Mouse (Mus musculus) forebrain, embryonic 16.5 days (tissue): Measurements from ENCODE around the gene Khdrbs1. TPM values are rescaled to one million over a fixed set of nuclear protein-coding genes. Genes with fewer than 3 reads are reported as not detected.

ENCODE experiments used
- ATAC-seq: fragments of 200-750 bp; cut with Nextera tagmentation; 2 replicates; pipeline ENCODE4 v1.8.0; 2017; ENCODE audit warnings: mild to moderate bottlenecking, moderate library complexity
- H3K27ac ChIP-seq: fragments of 300-500 bp; sonication (generic); 2 replicates; pipeline ENCODE4 v1.5.1; 2014; ENCODE audit warnings: low read length, control low read depth
- H3K27me3 ChIP-seq: fragments of 300-500 bp; sonication (generic); replicated peaks from 2 replicates; pipeline ENCODE4 v1.6.1; 2014; ENCODE audit warnings: low read length; ENCODE audit not compliant: control insufficient read depth, insufficient read depth
- H3K36me3 ChIP-seq: fragments of 300-500 bp; sonication (generic); 2 replicates; pipeline ENCODE4 v1.6.1; 2014; ENCODE audit not compliant: control insufficient read depth, insufficient read depth
- H3K4me1 ChIP-seq: fragments of 300-500 bp; sonication (generic); replicated peaks from 2 replicates; pipeline ENCODE4 v1.6.1; 2014; ENCODE audit warnings: low read length; ENCODE audit not compliant: control insufficient read depth, insufficient read depth
- H3K4me2 ChIP-seq: fragments of 300-500 bp; sonication (generic); 2 replicates; pipeline ENCODE4 v1.6.1; 2014; ENCODE audit warnings: mild to moderate bottlenecking, low read length, control low read depth
- H3K4me3 ChIP-seq: fragments of 300-500 bp; sonication (generic); replicated peaks from 2 replicates; pipeline ENCODE4 v1.5.1; 2014; ENCODE audit warnings: mild to moderate bottlenecking, low read length, control low read depth
- H3K9ac ChIP-seq: fragments of 300-500 bp; sonication (generic); replicated peaks from 2 replicates; pipeline ENCODE4 v1.6.1; 2014; ENCODE audit warnings: low read depth, low read length, control low read depth
- H3K9me3 ChIP-seq: fragments of 300-500 bp; sonication (generic); 2 replicates; pipeline ENCODE4 v1.6.1; 2016; ENCODE audit warnings: low read length; ENCODE audit not compliant: control insufficient read depth
- WGBS: fragments of 180-500 bp; shearing (Covaris S2); extraction: QIAGEN DNeasy Blood & Tissue Kit; methylation state at CpG from one replicate; pipeline ENCODE4 v1.1.7; 2014; 5-methylcytosine and 5-hydroxymethylcytosine counted together
- polyA plus RNA-seq: library from polyadenylated mRNA; unstranded; fragments of >200 nt; fragmentation: Nextera tagmentation; extraction: Ambion mirVana; gene quantifications from 2 replicates; pipeline ENCODE4 v1.2.1, GENCODE M21; 2015

Gene Khdrbs1
- polyA plus RNA-seq, 1 experiment from 2014 or later, result 160 TPM

DNA sequence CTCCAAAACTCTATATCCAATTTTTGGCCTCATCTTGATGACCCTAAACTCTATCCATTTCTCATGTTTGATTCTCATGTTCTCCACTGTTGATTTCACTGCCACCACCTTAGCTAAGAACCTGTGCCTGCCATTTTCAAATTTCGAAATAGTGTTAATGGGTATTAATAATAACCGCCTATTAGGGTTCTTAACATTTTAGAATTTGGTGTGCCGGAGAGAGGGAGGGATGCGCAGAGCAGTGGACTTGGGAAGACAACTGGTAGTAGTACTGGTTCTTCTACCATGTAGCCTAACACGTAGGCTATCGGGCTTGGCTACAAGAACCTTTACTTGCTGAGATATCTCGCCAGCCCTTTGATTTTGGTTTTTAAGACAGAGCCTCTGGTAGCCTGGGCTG lies 44.9 kb downstream of the Khdrbs1 start:
- Histone ChIP-seq H3K4me2 (peak overlapping the region; percentile 63), H3K4me3 (peak overlapping the region; percentile 75), H3K27me3 (no peaks in the 10 kb centered on the region), H3K27ac (peak overlapping the region; percentile 96), H3K4me1 (peaks cover 27% of the 10 kb centered on the region), H3K36me3 (peaks cover 9% of the 10 kb centered on the region), H3K9me3 (no peaks in the 10 kb centered on the region), H3K9ac (peak overlapping the region; percentile 86)
- no peak for ATAC-seq
- 83% methylated on average over 7 of the region's 7 CpGs for WGBS

DNA sequence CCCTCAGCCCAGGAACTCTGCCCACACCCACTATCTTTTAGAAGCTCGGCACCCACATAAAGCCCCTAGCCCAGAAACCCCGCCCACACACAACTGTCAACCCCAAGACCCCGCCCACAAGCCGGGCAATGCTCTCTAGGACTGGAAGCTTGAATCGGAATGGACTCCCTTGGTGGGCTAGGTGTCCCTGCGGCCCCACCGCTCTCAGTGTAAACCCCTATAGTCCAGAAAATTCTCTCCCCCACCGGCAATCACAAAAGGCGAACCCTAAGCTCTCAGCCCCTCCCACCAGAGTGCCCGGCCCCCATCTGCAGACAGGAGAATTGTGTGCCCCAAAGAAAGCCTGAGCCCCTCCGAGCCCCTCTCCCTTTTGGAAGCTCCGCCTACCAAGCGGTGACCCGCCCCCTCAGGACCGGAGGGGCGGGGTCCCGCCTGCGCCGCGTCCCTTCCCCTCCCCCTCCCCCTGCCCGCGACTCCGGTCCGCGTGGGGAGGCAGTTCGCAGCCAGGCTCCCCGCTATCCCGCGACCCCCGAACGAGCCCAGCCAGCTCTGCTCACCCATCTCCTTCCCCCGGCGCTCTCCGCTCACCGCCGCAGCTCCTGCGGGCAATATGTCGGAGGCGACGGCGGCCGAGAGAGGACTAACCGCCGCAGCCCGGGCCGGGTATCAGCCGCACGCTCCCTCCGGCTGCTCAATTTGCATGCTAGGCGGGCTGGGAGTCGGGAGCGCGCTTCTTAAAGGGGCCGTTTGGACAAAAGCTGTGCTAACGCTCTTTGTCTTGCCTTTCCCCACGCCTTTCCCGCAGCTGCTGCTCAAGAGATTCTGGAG lies 45.7 kb downstream of the Khdrbs1 start, which contains the start of gene Tmem39b:
Tmem39b (minus strand) TSS at position 681 of the 828 bp plus-strand sequence.
- peaks cover 18% of the 10 kb centered on the region for H3K4me1 ChIP-seq
- peak within 1 kb of the TSS; percentile 96 for H3K27ac ChIP-seq
- H3K4me2 ChIP-seq, result peak within 1 kb of the TSS; percentile 63
- H3K27me3 ChIP-seq, result no peaks in the 10 kb centered on the region
- H3K4me3 ChIP-seq, result peak within 1 kb of the TSS; percentile 75
- peak; percentile 91 for ATAC-seq
- H3K9me3 ChIP-seq, result no peaks in the 10 kb centered on the region
- under 1% methylated on average over 45 of the region's 57 CpGs for WGBS
- H3K36me3 ChIP-seq, result peaks cover 16% of the 10 kb centered on the region
- peak within 1 kb of the TSS; percentile 86 for H3K9ac ChIP-seq

DNA sequence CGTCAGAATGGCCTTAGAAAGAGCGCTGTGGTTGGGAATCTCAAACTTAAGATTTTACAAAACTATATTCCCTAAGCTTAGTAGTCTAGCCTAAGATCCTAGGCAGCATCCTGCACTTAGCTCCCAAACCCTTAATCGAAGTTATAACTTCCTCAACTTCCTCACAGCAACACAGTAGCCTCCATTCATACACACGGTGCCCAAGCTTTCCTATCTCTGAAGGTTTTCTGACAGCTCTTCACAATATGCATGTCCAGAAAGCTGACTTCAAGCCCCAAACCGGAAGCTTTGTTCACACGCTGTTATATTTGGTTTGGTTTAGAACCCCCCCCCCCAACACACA lies 46.3 kb downstream of the Khdrbs1 start:
- H3K27me3 ChIP-seq, result no peaks in the 10 kb centered on the region
- H3K4me3 ChIP-seq, result peak overlapping the region; percentile 75
- ATAC-seq, result peak; percentile 8; the same call in 1 of the 2 replicates
- H3K4me1 ChIP-seq, result peaks cover 18% of the 10 kb centered on the region
- peaks cover 18% of the 10 kb centered on the region for H3K36me3 ChIP-seq
- H3K4me2 ChIP-seq, result peak overlapping the region; percentile 57
- no peaks in the 10 kb centered on the region for H3K9me3 ChIP-seq
- WGBS, result 26% methylated on average over 6 of the region's 6 CpGs
- peak overlapping the region; percentile 86 for H3K9ac ChIP-seq
- H3K27ac ChIP-seq, result peak overlapping the region; percentile 96

DNA sequence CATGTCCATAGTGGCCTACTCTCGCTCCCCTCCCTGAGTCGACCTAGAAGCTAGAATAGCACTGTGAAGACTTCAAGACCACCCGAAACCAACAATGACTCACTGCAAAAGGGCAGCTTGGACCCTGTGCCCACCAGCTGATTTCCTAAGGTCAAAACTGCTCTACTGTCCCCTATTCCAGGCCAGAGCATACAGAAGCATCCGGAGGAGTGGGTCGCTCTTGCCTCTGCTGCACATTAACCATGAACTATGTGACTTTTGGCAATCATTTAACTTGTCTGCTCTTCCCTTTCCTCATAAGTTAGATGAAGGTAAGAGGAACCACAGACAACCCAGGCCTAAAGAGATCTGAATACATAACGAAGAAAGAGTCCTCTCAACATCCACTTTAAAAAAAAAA lies 57.6 kb downstream of the Khdrbs1 start:
- WGBS, result 95% methylated on average over 6 of the region's 6 CpGs
- H3K9me3 ChIP-seq, result no peaks in the 10 kb centered on the region
- H3K27me3 ChIP-seq, result no peaks in the 10 kb centered on the region
- H3K27ac ChIP-seq, result no peak overlapping the region
- no peak overlapping the region for H3K4me2 ChIP-seq
- no peak overlapping the region for H3K9ac ChIP-seq
- no peak overlapping the region for H3K4me3 ChIP-seq
- no peaks in the 10 kb centered on the region for H3K4me1 ChIP-seq
- peaks cover 59% of the 10 kb centered on the region for H3K36me3 ChIP-seq
- no peak for ATAC-seq

DNA sequence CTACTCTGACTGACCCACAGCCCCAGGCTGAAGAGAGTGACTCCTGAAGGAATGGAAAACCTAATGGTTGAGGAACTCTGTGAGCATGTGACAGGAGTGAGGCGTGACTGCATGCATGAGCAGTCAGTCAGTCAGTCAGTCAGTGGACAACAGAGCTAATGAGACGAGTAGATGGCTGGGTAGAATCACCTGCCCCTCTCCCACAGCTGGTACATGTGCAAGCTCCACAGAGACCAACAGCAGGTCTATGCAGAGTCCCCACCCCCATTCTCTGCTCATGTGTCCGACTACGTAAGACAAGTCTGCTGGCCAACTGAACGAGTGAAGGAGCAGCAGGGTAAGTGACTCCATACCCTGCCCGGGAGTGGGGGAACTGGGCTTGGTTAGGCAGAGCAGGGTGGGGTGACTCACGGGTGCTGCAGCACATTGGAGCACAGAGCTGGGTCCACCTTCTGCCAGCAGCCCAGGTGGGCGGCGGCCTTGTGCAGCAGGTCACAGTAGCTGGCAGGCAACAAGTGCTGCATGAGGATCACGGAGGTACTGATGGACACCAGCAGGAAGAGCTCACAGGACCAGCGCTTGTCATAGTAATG lies 58.1 kb downstream of the Khdrbs1 start:
- no peaks in the 10 kb centered on the region for H3K27me3 ChIP-seq
- no peaks in the 10 kb centered on the region for H3K4me1 ChIP-seq
- H3K4me3 ChIP-seq, result no peak overlapping the region
- no peak overlapping the region for H3K27ac ChIP-seq
- H3K9ac ChIP-seq, result no peak overlapping the region
- no peak overlapping the region for H3K4me2 ChIP-seq
- ATAC-seq, result no peak
- WGBS, result 93% methylated on average over 11 of the region's 11 CpGs
- H3K9me3 ChIP-seq, result no peaks in the 10 kb centered on the region
- peaks cover 57% of the 10 kb centered on the region for H3K36me3 ChIP-seq

DNA sequence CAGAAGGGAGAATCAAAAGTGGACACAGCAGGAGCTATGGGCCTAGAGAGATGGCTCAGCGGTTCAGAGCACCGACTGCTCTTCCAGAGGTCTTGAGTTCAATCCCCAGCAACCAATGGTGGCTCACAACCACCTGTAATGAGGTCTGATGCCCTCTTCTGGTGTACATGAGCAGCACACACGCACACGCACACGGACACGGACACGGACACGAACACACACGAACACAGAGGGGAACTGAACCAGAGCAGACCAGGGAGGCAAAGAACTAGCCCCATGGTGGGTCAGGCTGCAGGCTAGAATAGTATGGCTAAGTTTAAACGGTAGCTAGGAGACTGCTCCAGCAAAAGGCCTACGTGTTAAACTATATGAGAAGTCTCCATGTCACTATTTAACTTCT lies 60.3 kb downstream of the Khdrbs1 start:
- no peak overlapping the region for H3K4me2 ChIP-seq
- no peaks in the 10 kb centered on the region for H3K27me3 ChIP-seq
- 94% methylated on average over 11 of the region's 11 CpGs for WGBS
- no peaks in the 10 kb centered on the region for H3K4me1 ChIP-seq
- no peak overlapping the region for H3K4me3 ChIP-seq
- no peak for ATAC-seq
- H3K27ac ChIP-seq, result no peak overlapping the region
- H3K36me3 ChIP-seq, result peaks cover 61% of the 10 kb centered on the region
- H3K9me3 ChIP-seq, result no peaks in the 10 kb centered on the region
- H3K9ac ChIP-seq, result no peak overlapping the region

DNA sequence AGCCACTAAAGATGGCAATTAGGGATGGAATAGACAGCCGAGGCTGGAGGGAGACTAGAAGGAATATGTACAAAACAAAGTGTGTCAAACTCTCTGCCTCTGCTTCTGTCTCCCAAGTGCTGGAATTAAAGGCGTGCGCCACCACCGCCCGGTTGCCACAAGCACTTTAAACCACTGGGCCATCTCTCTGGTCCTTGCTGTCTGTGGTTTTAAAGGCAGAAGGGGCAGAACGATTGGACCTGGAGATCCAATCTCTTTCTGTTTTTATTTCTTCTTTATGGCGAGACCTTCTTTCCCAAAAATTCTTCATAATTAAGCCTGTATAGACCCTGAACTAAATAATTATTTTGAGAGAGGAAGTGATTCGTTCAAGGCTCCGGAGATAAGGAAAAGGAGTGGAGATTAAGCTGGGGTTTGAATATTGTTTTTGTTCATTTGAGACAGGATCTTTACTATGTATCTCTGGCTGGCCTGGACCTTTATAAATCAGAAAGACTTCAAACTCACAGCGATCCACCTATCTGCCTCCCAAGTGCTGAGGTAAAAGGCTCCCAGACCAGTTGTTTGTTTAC lies 69.1 kb downstream of the Khdrbs1 start:
- Histone ChIP-seq H3K27ac (peak overlapping the region; percentile 75), H3K4me1 (peaks cover 17% of the 10 kb centered on the region), H3K9ac (peak overlapping the region; percentile 85), H3K4me2 (peak overlapping the region; percentile 99), H3K36me3 (peaks cover 9% of the 10 kb centered on the region; the same call in 1 of the 2 replicates), H3K4me3 (peak overlapping the region; percentile 96), H3K27me3 (no peaks in the 10 kb centered on the region), H3K9me3 (no peaks in the 10 kb centered on the region)
- ATAC-seq, result no peak
- WGBS, result 10% methylated on average over 10 of the region's 10 CpGs

DNA sequence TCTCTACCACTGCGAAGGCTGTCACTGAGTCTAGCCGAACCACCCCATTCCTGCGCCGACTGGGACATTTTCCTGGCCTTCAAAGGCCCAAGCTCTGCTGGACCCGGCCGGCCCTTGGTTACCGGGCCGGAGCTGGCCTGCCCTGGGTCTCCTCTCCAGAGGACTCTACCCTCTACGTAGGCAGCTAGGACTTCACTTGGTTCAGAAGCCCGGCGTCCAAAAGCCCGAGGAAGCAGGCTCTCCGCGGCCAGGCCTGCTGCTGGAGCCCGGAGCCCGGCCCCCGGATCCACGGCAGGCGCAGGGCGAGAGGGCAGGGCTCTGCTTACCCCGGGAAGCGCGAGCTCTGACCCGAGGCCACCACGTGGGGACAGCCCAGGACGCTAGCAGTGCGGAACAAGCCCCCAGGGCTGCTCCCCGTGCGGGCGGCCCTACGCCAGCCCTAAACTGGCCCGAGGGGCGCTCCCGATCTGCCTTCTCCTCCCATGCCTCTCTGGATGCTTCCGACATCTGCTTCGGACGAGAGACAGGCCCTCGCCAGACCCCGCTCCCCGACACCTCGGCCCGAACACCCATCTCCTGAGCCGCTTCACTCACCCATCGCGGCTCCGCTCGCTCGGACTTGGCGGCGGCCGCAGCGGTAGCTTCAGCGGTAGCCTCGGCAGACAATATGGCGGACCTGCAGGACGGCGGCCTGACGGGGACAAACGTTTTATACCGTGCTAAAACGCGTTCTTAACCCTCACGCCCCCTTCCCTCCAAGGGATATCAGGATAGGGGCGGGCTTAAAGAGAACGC lies 69.8 kb downstream of the Khdrbs1 start, which contains the start of gene Kpna6:
Kpna6 (minus strand) TSS at position 685 of the 795 bp plus-strand sequence.
- ATAC-seq, result peak; percentile 92
- peaks cover 17% of the 10 kb centered on the region for H3K4me1 ChIP-seq
- peak within 1 kb of the TSS; percentile 85 for H3K9ac ChIP-seq
- H3K27ac ChIP-seq, result peak within 1 kb of the TSS; percentile 75
- H3K9me3 ChIP-seq, result no peaks in the 10 kb centered on the region
- H3K4me2 ChIP-seq, result peak within 1 kb of the TSS; percentile 99
- H3K27me3 ChIP-seq, result no peaks in the 10 kb centered on the region
- H3K36me3 ChIP-seq, result peaks cover 9% of the 10 kb centered on the region; the same call in 1 of the 2 replicates
- WGBS, result under 1% methylated on average over 63 of the region's 65 CpGs
- H3K4me3 ChIP-seq, result peak within 1 kb of the TSS; percentile 96
